Mouse (Mus musculus): ENCODE data around the gene Krt8. TPM values are rescaled to one million over a fixed set of nuclear protein-coding genes. Genes with fewer than 3 reads are reported as not detected.
A peak's percentile ranks its signal among the peaks of the same experiment; 100 is the strongest.

The Krt8 gene
- polyA plus RNA-seq, 1 experiment from 2014 or later, result 3.9 TPM

DNA sequence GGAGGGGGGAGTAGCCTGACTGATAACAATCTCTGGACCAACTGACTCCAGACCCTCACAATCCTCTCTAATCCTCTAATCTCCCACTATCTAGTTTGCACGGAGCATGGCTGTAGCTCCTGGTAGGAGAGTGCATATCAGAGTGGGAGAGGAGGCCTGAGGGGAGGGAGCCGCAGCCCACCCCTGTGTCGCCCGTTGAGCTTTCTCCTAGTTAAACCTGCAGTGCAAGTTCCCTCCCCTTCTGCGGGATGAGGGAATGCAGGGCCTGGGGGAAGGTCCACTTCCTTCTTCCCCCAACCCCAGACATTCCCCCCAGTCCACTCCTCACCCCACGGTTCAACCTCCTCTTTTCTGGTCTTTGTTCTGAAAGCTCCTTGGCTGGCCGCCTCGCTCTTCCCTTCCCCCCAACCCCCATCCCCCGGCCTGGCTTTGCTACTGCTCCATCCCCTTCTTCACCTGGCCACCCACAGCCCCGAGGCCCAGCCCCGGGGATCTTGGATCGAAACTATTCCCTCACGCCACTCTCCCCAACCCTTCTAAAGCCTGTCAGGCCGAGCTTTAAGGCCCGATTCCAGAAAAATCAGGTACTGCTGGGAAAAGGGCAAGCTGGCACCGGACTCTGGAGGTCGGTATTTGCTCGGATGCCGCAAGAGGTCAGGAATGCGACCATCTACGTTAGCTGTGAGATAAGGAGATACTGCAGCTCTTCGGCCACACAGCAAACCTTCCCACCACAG, 21.0 kb upstream of the Krt8 start:
- Histone ChIP-seq H3K9ac (replicated peaks) (no peak overlapping the region), H3K36me3 (no peaks in the 10 kb centered on the region), H3K4me2 (replicated peaks) (0 out of 2 replicates have a peak overlapping the region, but pooled peaks have one; percentile 11), H3K9me3 (no peaks in the 10 kb centered on the region), H3K27ac (replicated peaks) (no peak overlapping the region), H3K4me3 (no peak overlapping the region), H3K4me1 (0 out of 2 replicates have a peak, but pooled peaks cover 12% of the 10 kb centered on the region), H3K27me3 (peaks cover 25% of the 10 kb centered on the region; the same call in 1 of the 2 replicates)
- no peak for ATAC-seq (replicated peaks)
- WGBS, result 8% methylated on average over 20 of the region's 22 CpGs

DNA sequence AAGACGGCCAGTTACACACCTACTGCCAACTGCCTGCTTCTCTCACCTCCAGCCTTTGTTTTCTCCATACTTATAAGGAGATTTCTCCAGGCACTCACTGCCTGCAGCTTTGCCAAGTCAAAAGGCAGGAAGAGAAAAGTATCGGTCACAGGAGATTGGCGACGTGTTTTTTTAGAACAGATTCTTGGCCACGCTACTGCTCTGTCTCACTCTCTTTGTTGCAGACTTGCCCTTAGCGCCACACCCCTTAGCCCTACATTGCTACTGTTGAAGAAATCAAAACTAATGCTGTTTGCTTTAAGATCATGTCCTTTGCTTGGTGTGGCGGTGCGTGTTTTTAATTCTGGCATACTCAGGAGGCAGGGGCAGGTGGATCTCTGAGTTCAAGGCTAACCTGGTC, 19.6 kb upstream of the Krt8 start:
- WGBS, result 63% methylated on average over 8 of the region's 8 CpGs
- H3K4me3 ChIP-seq, result no peak overlapping the region
- peaks cover 25% of the 10 kb centered on the region; the same call in 1 of the 2 replicates for H3K27me3 ChIP-seq
- H3K27ac ChIP-seq (replicated peaks), result no peak overlapping the region
- no peak overlapping the region for H3K4me2 ChIP-seq (replicated peaks)
- H3K36me3 ChIP-seq, result no peaks in the 10 kb centered on the region
- no peaks in the 10 kb centered on the region for H3K9me3 ChIP-seq
- ATAC-seq (replicated peaks), result no peak
- H3K9ac ChIP-seq (replicated peaks), result no peak overlapping the region
- H3K4me1 ChIP-seq, result 0 out of 2 replicates have a peak, but pooled peaks cover 12% of the 10 kb centered on the region

DNA sequence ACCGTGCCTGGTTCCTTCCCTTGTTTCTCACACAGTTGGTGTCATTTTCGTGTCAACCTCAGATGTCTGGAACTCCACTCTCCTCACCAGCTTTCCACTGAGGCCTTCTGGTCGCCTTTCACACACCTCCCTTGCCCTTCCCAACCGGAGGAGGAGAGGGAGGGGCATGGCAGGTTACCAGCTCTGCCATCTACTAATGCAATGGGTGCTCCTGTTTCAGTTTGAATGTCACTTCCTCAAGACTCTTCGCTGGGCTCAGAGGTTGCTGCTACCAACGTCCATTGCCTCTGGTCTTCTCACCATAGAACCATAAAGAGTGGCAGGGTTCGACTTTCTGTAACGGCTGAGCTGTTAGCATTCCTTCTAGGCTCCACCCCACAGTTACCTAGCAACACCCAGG, 18.2 kb upstream of the Krt8 start:
- H3K4me3 ChIP-seq, result no peak overlapping the region
- H3K9ac ChIP-seq (replicated peaks), result no peak overlapping the region
- no peaks in the 10 kb centered on the region for H3K9me3 ChIP-seq
- H3K4me1 ChIP-seq, result 0 out of 2 replicates have a peak, but pooled peaks cover 8% of the 10 kb centered on the region
- 39% methylated on average over 8 of the region's 8 CpGs for WGBS
- no peak overlapping the region for H3K27ac ChIP-seq (replicated peaks)
- H3K27me3 ChIP-seq, result peaks cover 24% of the 10 kb centered on the region; the same call in 1 of the 2 replicates
- no peak overlapping the region for H3K4me2 ChIP-seq (replicated peaks)
- H3K36me3 ChIP-seq, result no peaks in the 10 kb centered on the region
- ATAC-seq (replicated peaks), result no peak

DNA sequence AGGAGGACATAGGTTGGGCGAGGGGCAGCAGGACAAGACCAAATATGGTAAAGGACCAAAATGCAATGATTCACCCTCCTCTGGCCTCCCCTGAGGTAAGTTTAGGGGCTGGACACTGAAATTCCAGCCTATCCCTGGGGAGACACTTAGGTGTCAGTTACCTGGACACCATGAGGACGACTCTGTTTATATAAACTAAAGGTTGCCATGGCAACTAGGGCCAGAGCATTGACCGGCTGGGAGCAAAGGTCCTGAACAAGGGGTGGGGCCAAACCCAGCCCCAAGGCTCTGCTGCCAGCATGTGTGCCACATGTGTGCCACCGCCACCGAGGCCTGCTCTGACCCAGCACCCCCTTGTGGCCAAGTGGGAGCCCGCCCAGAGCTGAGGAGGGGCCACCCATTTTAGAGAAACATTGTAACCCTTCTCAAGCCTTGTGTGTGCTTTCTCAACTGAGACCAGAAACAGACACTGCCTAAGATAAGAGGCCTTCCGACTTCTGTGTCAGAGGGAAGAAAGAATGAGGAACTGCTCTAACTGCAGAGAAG, 13.7 kb upstream of the Krt8 start:
- Histone ChIP-seq H3K27me3 (no peaks in the 10 kb centered on the region), H3K9me3 (no peaks in the 10 kb centered on the region), H3K36me3 (no peaks in the 10 kb centered on the region), H3K27ac (replicated peaks) (no peak overlapping the region), H3K4me3 (no peak overlapping the region), H3K4me2 (replicated peaks) (no peak overlapping the region), H3K9ac (replicated peaks) (no peak overlapping the region), H3K4me1 (peaks cover 3% of the 10 kb centered on the region; the same call in 1 of the 2 replicates)
- 37% methylated on average over 7 of the region's 7 CpGs for WGBS
- ATAC-seq (replicated peaks), result no peak

DNA sequence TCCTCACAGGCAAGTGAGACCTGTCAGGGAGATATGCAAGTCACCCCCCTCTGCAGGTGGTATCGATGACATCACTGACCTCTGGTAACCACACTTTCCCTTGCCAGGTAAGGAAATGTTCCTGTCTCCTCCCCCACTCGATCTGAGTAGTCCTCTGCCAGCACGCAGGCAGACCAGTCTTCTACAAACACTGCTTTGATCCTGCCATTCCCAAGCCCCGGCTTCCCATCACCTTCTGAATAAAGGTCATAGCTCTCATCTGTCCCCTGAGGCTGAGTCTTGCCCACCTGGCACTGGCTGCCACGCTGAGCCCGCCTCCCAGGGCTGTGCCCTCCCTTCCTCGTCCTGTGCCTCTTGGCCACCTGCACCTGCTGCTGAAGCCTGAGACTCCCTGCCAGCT, 12.5 kb upstream of the Krt8 start:
- WGBS, result 30% methylated on average over 7 of the region's 7 CpGs
- no peaks in the 10 kb centered on the region for H3K27me3 ChIP-seq
- ATAC-seq (replicated peaks), result no peak

DNA sequence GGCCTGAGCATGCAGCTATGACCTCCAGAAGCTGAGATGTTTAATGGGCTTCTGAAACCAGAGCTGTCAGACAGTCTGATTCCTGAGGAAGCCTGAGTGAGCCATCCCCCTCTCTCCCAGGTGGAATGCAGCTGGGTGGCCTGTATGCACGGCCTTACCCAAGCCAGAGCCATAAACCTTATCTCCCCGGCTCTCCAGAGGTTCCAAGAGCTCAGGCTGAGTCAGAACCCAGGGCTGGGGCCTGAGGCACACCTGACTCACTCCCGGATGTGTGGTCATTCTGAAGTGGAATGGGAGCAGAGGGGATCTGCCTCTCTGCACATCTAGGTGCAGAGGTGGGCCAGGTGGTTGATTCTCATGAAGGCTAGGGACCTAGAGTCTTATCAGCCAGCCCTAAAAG, 11.8 kb upstream of the Krt8 start:
- 73% methylated on average over 3 of the region's 3 CpGs for WGBS
- H3K27ac ChIP-seq (replicated peaks), result no peak overlapping the region
- H3K9ac ChIP-seq (replicated peaks), result no peak overlapping the region

More for the DNA sequence above, 12.5 kb upstream of the Krt8 start:
- H3K9ac ChIP-seq (replicated peaks), result no peak overlapping the region
- H3K4me3 ChIP-seq, result no peak overlapping the region
- H3K4me1 ChIP-seq, result peaks cover 3% of the 10 kb centered on the region; the same call in 1 of the 2 replicates
- no peak overlapping the region for H3K27ac ChIP-seq (replicated peaks)
- no peaks in the 10 kb centered on the region for H3K9me3 ChIP-seq
- no peak overlapping the region for H3K4me2 ChIP-seq (replicated peaks)
- H3K36me3 ChIP-seq, result no peaks in the 10 kb centered on the region

DNA sequence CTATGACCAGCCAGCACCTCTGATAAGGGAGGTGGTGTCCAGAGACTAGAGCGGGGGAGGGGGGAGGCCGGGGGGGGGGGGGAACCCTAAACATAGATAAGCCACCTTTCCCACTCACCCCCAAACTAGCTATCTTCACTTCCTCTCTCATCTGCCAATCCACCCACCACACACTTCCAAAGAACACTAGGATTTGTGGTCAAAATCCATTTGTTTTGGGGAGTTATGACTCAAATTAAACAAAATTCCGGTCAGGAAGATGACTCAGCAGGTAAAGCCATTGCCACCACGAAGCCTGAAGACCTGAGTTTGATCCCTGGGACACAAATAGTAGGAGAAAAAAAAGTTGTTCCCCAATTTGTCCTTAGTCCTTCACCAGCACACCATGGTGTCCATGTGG, 10.6 kb upstream of the Krt8 start:
- no peak for ATAC-seq (replicated peaks)
- H3K4me2 ChIP-seq (replicated peaks), result no peak overlapping the region
- WGBS, result 58% methylated on average over 3 of the region's 4 CpGs

More for the DNA sequence above, 11.8 kb upstream of the Krt8 start:
- Histone ChIP-seq H3K4me2 (replicated peaks) (no peak overlapping the region), H3K4me1 (peaks cover 3% of the 10 kb centered on the region; the same call in 1 of the 2 replicates), H3K9me3 (no peaks in the 10 kb centered on the region), H3K36me3 (no peaks in the 10 kb centered on the region), H3K27me3 (no peaks in the 10 kb centered on the region), H3K4me3 (no peak overlapping the region)
- ATAC-seq (replicated peaks), result no peak

DNA sequence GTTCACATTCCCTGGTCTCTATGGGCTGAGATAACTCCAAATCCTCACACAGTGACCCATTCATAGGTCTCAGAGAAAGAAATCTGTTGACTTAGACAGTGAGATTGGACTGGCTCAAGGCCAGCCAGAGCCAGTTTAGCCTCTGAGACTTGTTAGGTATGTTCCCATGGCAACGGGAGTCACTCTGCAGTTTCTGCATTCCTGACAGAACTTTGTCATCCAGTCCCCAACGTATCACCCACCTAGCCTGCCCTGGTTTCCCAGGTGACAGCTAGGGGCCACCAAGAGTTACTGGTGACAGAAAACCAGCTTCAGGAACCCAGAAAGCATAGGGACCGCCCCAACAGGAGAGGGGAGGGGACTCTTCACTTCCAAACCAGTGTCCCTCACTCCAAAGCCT, 9.4 kb upstream of the Krt8 start:
- Histone ChIP-seq H3K36me3 (no peaks in the 10 kb centered on the region), H3K27me3 (no peaks in the 10 kb centered on the region), H3K27ac (replicated peaks) (no peak overlapping the region), H3K4me2 (replicated peaks) (no peak overlapping the region), H3K9me3 (no peaks in the 10 kb centered on the region), H3K4me1 (peaks cover 3% of the 10 kb centered on the region; the same call in 1 of the 2 replicates), H3K4me3 (no peak overlapping the region), H3K9ac (replicated peaks) (no peak overlapping the region)
- ATAC-seq (replicated peaks), result no peak
- WGBS, result 43% methylated on average over 3 of the region's 3 CpGs

More for the DNA sequence above, 10.6 kb upstream of the Krt8 start:
- H3K4me1 ChIP-seq, result peaks cover 3% of the 10 kb centered on the region; the same call in 1 of the 2 replicates
- H3K27ac ChIP-seq (replicated peaks), result no peak overlapping the region
- no peak overlapping the region for H3K9ac ChIP-seq (replicated peaks)
- no peaks in the 10 kb centered on the region for H3K9me3 ChIP-seq
- no peaks in the 10 kb centered on the region for H3K36me3 ChIP-seq
- H3K4me3 ChIP-seq, result no peak overlapping the region
- no peaks in the 10 kb centered on the region for H3K27me3 ChIP-seq

DNA sequence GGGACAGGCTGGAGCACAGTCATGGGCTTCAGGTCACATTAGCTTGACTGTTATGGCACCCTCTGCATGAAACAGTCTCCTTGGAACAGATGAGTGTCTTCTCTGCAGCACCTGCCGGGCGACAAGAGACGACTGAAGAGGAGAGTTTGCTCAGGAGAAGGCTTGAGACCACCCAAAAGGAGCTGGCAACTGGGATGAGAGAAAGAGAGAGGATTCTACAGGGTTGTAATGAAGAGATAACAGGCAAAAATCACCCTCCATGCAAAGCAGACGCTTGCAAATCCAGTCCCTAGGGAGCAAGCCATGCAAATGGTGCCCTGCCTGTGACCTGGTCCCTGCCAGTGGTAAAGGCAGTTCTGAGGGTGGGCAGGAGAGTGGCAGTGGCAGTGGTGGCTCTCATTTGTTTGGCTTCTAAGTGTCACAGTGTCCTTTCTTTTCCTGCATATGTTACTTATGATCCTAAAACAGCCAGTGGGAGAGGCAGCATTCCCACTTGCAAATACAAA, 8.0 kb upstream of the Krt8 start:
- 64% methylated on average over 4 of the region's 4 CpGs for WGBS
- Histone ChIP-seq H3K9me3 (no peaks in the 10 kb centered on the region), H3K36me3 (no peaks in the 10 kb centered on the region), H3K4me1 (peaks cover 7% of the 10 kb centered on the region; the same call in 1 of the 2 replicates), H3K9ac (replicated peaks) (no peak overlapping the region), H3K27me3 (no peaks in the 10 kb centered on the region), H3K4me3 (no peak overlapping the region), H3K27ac (replicated peaks) (no peak overlapping the region), H3K4me2 (replicated peaks) (no peak overlapping the region)
- ATAC-seq (replicated peaks), result no peak

DNA sequence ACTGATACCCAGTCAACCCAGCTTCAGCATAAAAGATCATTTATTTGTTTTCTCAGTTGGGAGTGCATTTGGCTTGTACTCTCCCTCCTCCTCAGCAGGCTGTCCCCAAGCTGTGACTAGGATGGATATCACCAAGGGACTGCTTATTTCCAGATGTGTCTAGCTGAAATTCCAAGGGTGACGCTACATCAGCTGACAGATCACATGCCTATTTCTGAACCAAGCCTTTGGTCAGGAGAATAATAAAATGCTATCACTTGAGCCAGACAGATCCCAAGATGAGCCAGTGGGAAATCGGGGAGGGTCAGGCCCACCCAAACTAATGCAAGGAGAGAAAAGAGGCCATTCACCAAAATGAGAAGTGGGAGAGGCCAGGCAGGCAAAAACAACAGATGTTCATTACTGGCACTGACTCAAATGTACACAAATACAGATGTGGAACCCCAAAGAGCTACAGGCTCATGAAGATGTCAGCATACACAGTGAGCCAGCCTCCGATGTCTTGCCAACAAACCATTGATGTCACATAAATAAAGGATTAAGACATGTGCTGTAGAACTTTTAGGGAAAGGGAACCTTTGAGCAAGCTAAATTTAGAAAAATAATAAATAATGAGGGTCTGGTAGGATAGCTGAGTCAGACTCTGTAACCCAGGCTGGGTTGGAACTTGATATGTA, 6.4 kb upstream of the Krt8 start:
- no peak overlapping the region for H3K4me2 ChIP-seq (replicated peaks)
- H3K27ac ChIP-seq (replicated peaks), result no peak overlapping the region
- WGBS, result 80% methylated on average over 3 of the region's 3 CpGs
- H3K4me1 ChIP-seq, result peaks cover 7% of the 10 kb centered on the region; the same call in 1 of the 2 replicates
- no peak overlapping the region for H3K4me3 ChIP-seq
- peaks cover 8% of the 10 kb centered on the region; the same call in 1 of the 2 replicates for H3K27me3 ChIP-seq
- no peak overlapping the region for H3K9ac ChIP-seq (replicated peaks)
- no peaks in the 10 kb centered on the region for H3K36me3 ChIP-seq
- no peak for ATAC-seq (replicated peaks)
- no peaks in the 10 kb centered on the region for H3K9me3 ChIP-seq

DNA sequence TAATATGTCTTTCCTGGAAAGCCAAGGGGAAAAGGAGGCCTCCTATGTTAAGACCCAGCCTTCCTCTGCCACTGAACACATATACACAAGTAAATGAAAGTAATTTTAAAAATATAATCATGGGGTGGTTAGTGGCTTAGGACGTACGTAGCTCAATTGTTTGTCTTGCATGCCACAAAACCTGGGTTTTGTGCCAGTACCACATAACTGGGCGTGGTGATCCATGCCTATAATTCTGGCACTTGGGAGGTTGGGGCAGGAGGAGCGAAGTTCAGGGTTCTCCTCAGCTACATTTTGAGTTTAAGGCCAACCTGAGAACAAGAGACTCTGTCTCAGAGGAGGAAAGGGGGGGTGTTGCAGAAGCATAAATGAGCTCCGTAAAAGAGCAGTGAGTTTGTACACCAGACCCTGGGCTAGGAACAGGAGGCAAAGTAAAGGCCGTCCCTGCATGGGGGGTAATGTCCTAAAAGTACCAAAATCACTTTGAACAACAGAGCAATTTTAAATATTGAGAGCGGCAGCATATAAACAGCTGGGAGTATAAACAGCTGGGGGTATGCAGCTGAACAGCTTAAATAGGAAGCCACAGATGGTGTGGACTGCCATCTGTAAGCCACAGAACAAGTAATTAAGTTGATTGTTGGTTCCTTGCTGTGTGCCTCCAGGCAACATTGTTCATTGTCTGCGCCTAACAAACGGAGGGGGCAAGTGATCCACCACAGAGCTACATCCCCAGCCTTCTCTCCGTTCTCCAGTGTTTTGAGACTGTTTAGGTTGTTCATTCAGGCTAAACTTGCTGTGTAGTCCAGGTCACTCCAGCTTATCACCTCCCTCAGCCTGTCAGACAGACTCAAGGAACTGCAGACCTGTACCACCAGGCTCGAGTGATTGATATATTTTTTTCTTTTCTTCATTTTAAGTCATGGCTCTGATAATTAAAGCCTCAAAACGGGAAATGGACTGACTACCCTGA, 3.1 kb upstream of the Krt8 start:
- ATAC-seq (replicated peaks), result 0 out of 2 replicates have a peak, but pooled peaks have one; percentile 23
- Histone ChIP-seq H3K27me3 (peaks cover 38% of the 10 kb centered on the region), H3K36me3 (no peaks in the 10 kb centered on the region), H3K27ac (replicated peaks) (no peak overlapping the region), H3K4me1 (peaks cover 14% of the 10 kb centered on the region), H3K4me3 (no peak overlapping the region), H3K9ac (replicated peaks) (no peak overlapping the region), H3K4me2 (replicated peaks) (no peak overlapping the region), H3K9me3 (no peaks in the 10 kb centered on the region)
- 39% methylated on average over 12 of the region's 12 CpGs for WGBS
